Mouse (Mus musculus) E14TG2a.4 (cell line): ENCODE measurements at regions not wholly inside any gene's neighbourhood (a gene's known extent, or its start where the extent isn't known, plus 50 kb on each side); places are given as distances from the start of the nearest gene placed in this dataset.

Experiments
- H3K27me3 ChIP-seq: 2 replicates; pipeline ENCODE4 v1.6.1; 2014; ENCODE audit warnings: low read length, control low read depth; ENCODE audit not compliant: insufficient read depth
- H3K36me3 ChIP-seq: 2 replicates; pipeline ENCODE4 v1.6.1; 2014; ENCODE audit warnings: low read length, control low read depth; ENCODE audit not compliant: insufficient read depth
- H3K4me1 ChIP-seq: replicated peaks from 2 replicates; pipeline ENCODE4 v1.6.1; 2014; ENCODE audit warnings: low read depth, low read length, control low read depth
- H3K4me3 ChIP-seq: replicated peaks from 2 replicates; pipeline ENCODE4 v1.5.1; 2014; ENCODE audit warnings: mild to moderate bottlenecking, low read length
- H3K9me3 ChIP-seq: 2 replicates; pipeline ENCODE4 v1.6.1; 2014; ENCODE audit warnings: low read length, control low read depth
- CTCF ChIP-seq: conservative IDR thresholded peaks from 2 replicates; pipeline ENCODE4 v1.5.1; 2014; ENCODE audit warnings: low read length
- NANOG ChIP-seq: IDR thresholded peaks from 2 replicates; pipeline ENCODE4 v1.6.1; 2014; ENCODE audit warnings: borderline replicate concordance, low read length, mixed read lengths
- POU5F1 ChIP-seq: IDR thresholded peaks from 2 replicates; pipeline ENCODE4 v1.6.1; 2014; ENCODE audit warnings: low read length, borderline replicate concordance

GRCm38 (mm10) chr1:90440638-90441037, 162.1 kb upstream of the Cops8 start:
- Histone ChIP-seq H3K36me3 (no peaks in the 10 kb centered on the region), H3K4me3 (no peak overlapping the region), H3K9me3 (no peaks in the 10 kb centered on the region), H3K4me1 (no peaks in the 10 kb centered on the region), H3K27me3 (0 out of 2 replicates have a peak, but pooled peaks cover 3% of the 10 kb centered on the region)
- no peak for TF ChIP-seq POU5F1
- TF ChIP-seq CTCF: no peak
- no peak for TF ChIP-seq NANOG

- Histone ChIP-seq H3K4me3 (no peak overlapping the region), H3K27me3 (0 out of 2 replicates have a peak, but pooled peaks cover 3% of the 10 kb centered on the region), H3K9me3 (no peaks in the 10 kb centered on the region), H3K4me1 (no peaks in the 10 kb centered on the region), H3K36me3 (no peaks in the 10 kb centered on the region)
- TF ChIP-seq POU5F1 (no peak), NANOG (no peak), CTCF (no peak)
Measured at GRCm38 (mm10) chr1:90441134-90441868, 161.5 kb upstream of the Cops8 start.

- Histone ChIP-seq H3K4me1 (no peaks in the 10 kb centered on the region), H3K9me3 (no peaks in the 10 kb centered on the region), H3K27me3 (0 out of 2 replicates have a peak, but pooled peaks cover 3% of the 10 kb centered on the region), H3K4me3 (no peak overlapping the region), H3K36me3 (no peaks in the 10 kb centered on the region)
- no peak for TF ChIP-seq POU5F1
Measured at GRCm38 (mm10) chr1:90442250-90443240, 160.2 kb upstream of the Cops8 start.

GRCm38 (mm10) chr1:90449571-90450226, 153.1 kb upstream of the Cops8 start:
- Histone ChIP-seq H3K27me3 (no peaks in the 10 kb centered on the region), H3K9me3 (no peaks in the 10 kb centered on the region), H3K36me3 (no peaks in the 10 kb centered on the region), H3K4me3 (no peak overlapping the region), H3K4me1 (no peaks in the 10 kb centered on the region)
- TF ChIP-seq CTCF (no peak), POU5F1 (no peak), NANOG (no peak)

- Histone ChIP-seq H3K9me3 (no peaks in the 10 kb centered on the region), H3K27me3 (no peaks in the 10 kb centered on the region), H3K4me1 (no peaks in the 10 kb centered on the region), H3K36me3 (no peaks in the 10 kb centered on the region), H3K4me3 (no peak overlapping the region)
- TF ChIP-seq NANOG: no peak
- TF ChIP-seq POU5F1: no peak
Measured at GRCm38 (mm10) chr1:90451942-90452557, 150.7 kb upstream of the Cops8 start.

- no peaks in the 10 kb centered on the region for H3K36me3 ChIP-seq
- H3K4me1 ChIP-seq: no peaks in the 10 kb centered on the region
- H3K4me3 ChIP-seq: no peak overlapping the region
- TF ChIP-seq CTCF (no peak), NANOG (no peak), POU5F1 (no peak)
- peaks cover 7% of the 10 kb centered on the region; the same call in 1 of the 2 replicates for H3K27me3 ChIP-seq
- no peaks in the 10 kb centered on the region for H3K9me3 ChIP-seq
Measured at GRCm38 (mm10) chr1:90454263-90454662, 148.5 kb upstream of the Cops8 start.

- H3K4me3 ChIP-seq: no peak overlapping the region
- TF ChIP-seq POU5F1: no peak
- TF ChIP-seq CTCF: no peak
- TF ChIP-seq NANOG: no peak
- H3K36me3 ChIP-seq: no peaks in the 10 kb centered on the region
- peaks cover 7% of the 10 kb centered on the region; the same call in 1 of the 2 replicates for H3K27me3 ChIP-seq
- no peaks in the 10 kb centered on the region for H3K9me3 ChIP-seq
- H3K4me1 ChIP-seq: peaks cover 3% of the 10 kb centered on the region
Measured at GRCm38 (mm10) chr1:90457396-90457795, 145.4 kb upstream of the Cops8 start.
